Mouse (Mus musculus) liver, embryonic 13.5 days (tissue): ENCODE data around the gene Hmga1b. TPM values are rescaled to one million over a fixed set of nuclear protein-coding genes. Genes with fewer than 3 reads are reported as not detected.
"Not testable (repeated sequence)": the region's sequence is repeated elsewhere in the genome, so short reads cannot be mapped to it uniquely, and the experiment has no call there.

Experiments
- ATAC-seq: fragments of 200-750 bp; cut with Nextera tagmentation; 2 replicates; pipeline ENCODE4 v1.8.0; 2017; ENCODE audit warnings: low read depth, mild to moderate bottlenecking, moderate number of reproducible peaks, moderate library complexity
- DNase-seq: peaks from one replicate; pipeline ENCODE4 v3.0.0; 2022
- H3K27ac ChIP-seq: fragments of 300-500 bp; sonication (generic); 2 replicates; pipeline ENCODE4 v1.5.1; 2015; ENCODE audit warnings: moderate library complexity, mild to moderate bottlenecking, inconsistent platforms
- H3K27me3 ChIP-seq: fragments of 300-500 bp; sonication (generic); 2 replicates; pipeline ENCODE4 v1.6.1; 2015; ENCODE audit warnings: mild to moderate bottlenecking, inconsistent platforms
- H3K36me3 ChIP-seq: fragments of 300-500 bp; sonication (generic); 2 replicates; pipeline ENCODE4 v1.6.1; 2015; ENCODE audit warnings: mild to moderate bottlenecking, inconsistent platforms
- H3K4me1 ChIP-seq: fragments of 300-500 bp; sonication (generic); replicated peaks from 2 replicates; pipeline ENCODE4 v1.6.1; 2015; ENCODE audit warnings: inconsistent platforms
- H3K4me2 ChIP-seq: fragments of 300-500 bp; sonication (generic); 2 replicates; pipeline ENCODE4 v1.6.1; 2015; ENCODE audit warnings: inconsistent platforms, mild to moderate bottlenecking, moderate library complexity
- H3K4me3 ChIP-seq: fragments of 300-500 bp; sonication (generic); replicated peaks from 2 replicates; pipeline ENCODE4 v1.5.1; 2015; ENCODE audit warnings: mild to moderate bottlenecking, inconsistent platforms
- H3K9ac ChIP-seq: fragments of 300-500 bp; sonication (generic); 2 replicates; pipeline ENCODE4 v1.6.1; 2015; ENCODE audit warnings: mild to moderate bottlenecking, inconsistent platforms
- H3K9me3 ChIP-seq: fragments of 300-500 bp; sonication (generic); replicated peaks from 2 replicates; pipeline ENCODE4 v1.6.1; 2016; ENCODE audit warnings: inconsistent platforms
- WGBS: fragments of 180-500 bp; shearing (Covaris S2); methylation state at CpG from one replicate; pipeline ENCODE4 v1.1.7; 2015; ENCODE audit not compliant: insufficient replicate concordance; 5-methylcytosine and 5-hydroxymethylcytosine counted together
- polyA plus RNA-seq: library from polyadenylated mRNA; unstranded; fragments of >200 nt; fragmentation: Nextera tagmentation; extraction: Ambion mirVana; gene quantifications from 2 replicates; pipeline ENCODE4 v1.2.1, GENCODE M21; 2015

Hmga1b gene
- polyA plus RNA-seq, 1 experiment from 2014 or later, result 4.9 TPM

- 81% methylated on average over 7 of the region's 7 CpGs for WGBS
Observed at GRCm38 (mm10) chr11:120723509-120723908, 39.1 kb upstream of the Hmga1b start.

GRCm38 (mm10) chr11:120726243-120727168 is 36.1 kb upstream of the Hmga1b start:
- Histone ChIP-seq H3K9me3 (no peaks in the 10 kb centered on the region), H3K4me1 (peaks cover 29% of the 10 kb centered on the region), H3K27ac (no peak overlapping the region), H3K4me3 (peak overlapping the region; percentile 67), H3K27me3 (peaks cover 48% of the 10 kb centered on the region), H3K4me2 (peak overlapping the region; percentile 86), H3K9ac (peak overlapping the region; percentile 73), H3K36me3 (no peaks in the 10 kb centered on the region)
- peak; percentile 57 for ATAC-seq
- DNase-seq, result no peak
- WGBS, result 22% methylated on average over 34 of the region's 36 CpGs

More at GRCm38 (mm10) chr11:120723509-120723908, 39.1 kb upstream of the Hmga1b start:
- Histone ChIP-seq H3K36me3 (peaks cover 10% of the 10 kb centered on the region; the same call in 1 of the 2 replicates), H3K27me3 (peaks cover 54% of the 10 kb centered on the region), H3K9me3 (no peaks in the 10 kb centered on the region), H3K4me3 (no peak overlapping the region), H3K4me2 (no peak overlapping the region), H3K9ac (no peak overlapping the region), H3K27ac (no peak overlapping the region), H3K4me1 (peaks cover 32% of the 10 kb centered on the region)
- ATAC-seq, result no peak
- DNase-seq, result no peak

GRCm38 (mm10) chr11:120727169-120727527 is 35.4 kb upstream of the Hmga1b start, which contains the start of gene Dcxr:
Gene Dcxr, minus strand, starts transcription at chr11:120727281.
- ATAC-seq, result peak; percentile 88
- no peaks in the 10 kb centered on the region for H3K9me3 ChIP-seq
- H3K4me2 ChIP-seq, result peak within 1 kb of the TSS; percentile 86
- H3K4me3 ChIP-seq, result peak within 1 kb of the TSS; percentile 67
- H3K36me3 ChIP-seq, result no peaks in the 10 kb centered on the region
- under 1% methylated on average over 14 of the region's 14 CpGs for WGBS
- DNase-seq, result peak; percentile 81
- peaks cover 23% of the 10 kb centered on the region for H3K4me1 ChIP-seq
- H3K27ac ChIP-seq, result no peak within 1 kb of the TSS
- H3K27me3 ChIP-seq, result peaks cover 47% of the 10 kb centered on the region
- peak within 1 kb of the TSS; percentile 73 for H3K9ac ChIP-seq

GRCm38 (mm10) chr11:120727564-120727963 is 35.0 kb upstream of the Hmga1b start:
- peak overlapping the region; percentile 86 for H3K4me2 ChIP-seq
- H3K9me3 ChIP-seq, result no peaks in the 10 kb centered on the region
- peaks cover 46% of the 10 kb centered on the region for H3K27me3 ChIP-seq
- ATAC-seq (no peak), DNase-seq (no peak)
- 0 out of 2 replicates have a peak overlapping the region, but pooled peaks have one; percentile 67 for H3K4me3 ChIP-seq
- WGBS, result 44% methylated on average over 12 of the region's 12 CpGs
- H3K27ac ChIP-seq, result no peak overlapping the region
- H3K9ac ChIP-seq, result no peak overlapping the region
- no peaks in the 10 kb centered on the region for H3K36me3 ChIP-seq
- H3K4me1 ChIP-seq, result peaks cover 21% of the 10 kb centered on the region

GRCm38 (mm10) chr11:120728530-120729240 is 33.9 kb upstream of the Hmga1b start:
- peak overlapping the region; percentile 37 for H3K4me2 ChIP-seq
- no peak overlapping the region for H3K4me3 ChIP-seq
- ATAC-seq, result no peak
- no peaks in the 10 kb centered on the region for H3K36me3 ChIP-seq
- H3K4me1 ChIP-seq, result peaks cover 21% of the 10 kb centered on the region
- H3K27me3 ChIP-seq, result peaks cover 37% of the 10 kb centered on the region
- H3K27ac ChIP-seq, result no peak overlapping the region
- no peak for DNase-seq
- no peak overlapping the region for H3K9ac ChIP-seq
- H3K9me3 ChIP-seq, result no peaks in the 10 kb centered on the region
- WGBS, result 66% methylated on average over 11 of the region's 11 CpGs

- H3K27me3 ChIP-seq, result peaks cover 37% of the 10 kb centered on the region
- not testable (repeated sequence) for H3K36me3 ChIP-seq, H3K9ac ChIP-seq, H3K27ac ChIP-seq, H3K4me3 ChIP-seq, H3K9me3 ChIP-seq
- DNase-seq, result peak; percentile 63
- H3K4me1 ChIP-seq, result peaks cover 21% of the 10 kb centered on the region
- WGBS, result 3% methylated on average over 17 of the region's 21 CpGs
- peak; percentile 27; the same call in 1 of the 2 replicates for ATAC-seq
- peak overlapping the region; percentile 37 for H3K4me2 ChIP-seq
Observed at GRCm38 (mm10) chr11:120729432-120730050, 33.1 kb upstream of the Hmga1b start.

GRCm38 (mm10) chr11:120730331-120730870 is 32.2 kb upstream of the Hmga1b start:
- no peaks in the 10 kb centered on the region for H3K9me3 ChIP-seq
- no peak for ATAC-seq
- peaks cover 21% of the 10 kb centered on the region for H3K4me1 ChIP-seq
- H3K4me2 ChIP-seq, result no peak overlapping the region
- no peaks in the 10 kb centered on the region for H3K36me3 ChIP-seq
- WGBS, result 70% methylated on average over 10 of the region's 10 CpGs
- no peak overlapping the region for H3K27ac ChIP-seq
- peaks cover 35% of the 10 kb centered on the region for H3K27me3 ChIP-seq
- H3K9ac ChIP-seq, result no peak overlapping the region
- H3K4me3 ChIP-seq, result no peak overlapping the region
- no peak for DNase-seq

- no peak overlapping the region for H3K4me2 ChIP-seq
- DNase-seq (no peak), ATAC-seq (no peak)
- H3K27ac ChIP-seq, result no peak overlapping the region
- no peak overlapping the region for H3K4me3 ChIP-seq
- no peak overlapping the region for H3K9ac ChIP-seq
- H3K4me1 ChIP-seq, result peaks cover 16% of the 10 kb centered on the region
- H3K9me3 ChIP-seq, result no peaks in the 10 kb centered on the region
- H3K36me3 ChIP-seq, result no peaks in the 10 kb centered on the region
- WGBS, result 76% methylated on average over 1 of the region's 1 CpGs
- H3K27me3 ChIP-seq, result peaks cover 26% of the 10 kb centered on the region
Observed at GRCm38 (mm10) chr11:120731395-120731794, 31.2 kb upstream of the Hmga1b start.

- H3K9me3 ChIP-seq, result no peaks in the 10 kb centered on the region
- H3K4me1 ChIP-seq, result peaks cover 10% of the 10 kb centered on the region
- DNase-seq (no peak), ATAC-seq (no peak)
- H3K27ac ChIP-seq, result no peak within 1 kb of the TSS
- peaks cover 26% of the 10 kb centered on the region for H3K27me3 ChIP-seq
- H3K4me3 ChIP-seq, result no peak within 1 kb of the TSS
- no peak within 1 kb of the TSS for H3K4me2 ChIP-seq
- WGBS, result 69% methylated on average over 12 of the region's 12 CpGs
- H3K9ac ChIP-seq, result no peak within 1 kb of the TSS
- H3K36me3 ChIP-seq, result no peaks in the 10 kb centered on the region
Observed at GRCm38 (mm10) chr11:120731858-120732680, 30.5 kb upstream of the Hmga1b start, which contains the start of gene Cbr2. Gene Cbr2, minus strand, starts transcription at chr11:120732114.

- no peak for DNase-seq
- H3K4me3 ChIP-seq, result no peak overlapping the region
- peaks cover 9% of the 10 kb centered on the region for H3K4me1 ChIP-seq
- WGBS, result 43% methylated on average over 6 of the region's 6 CpGs
- no peaks in the 10 kb centered on the region for H3K9me3 ChIP-seq
- peaks cover 25% of the 10 kb centered on the region for H3K27me3 ChIP-seq
- no peaks in the 10 kb centered on the region for H3K36me3 ChIP-seq
- H3K9ac ChIP-seq, result no peak overlapping the region
- no peak for ATAC-seq
- no peak overlapping the region for H3K4me2 ChIP-seq
- H3K27ac ChIP-seq, result no peak overlapping the region
Observed at GRCm38 (mm10) chr11:120733521-120733920, 29.1 kb upstream of the Hmga1b start.
